Mouse (Mus musculus): ENCODE results near the gene Padi1. TPM values are rescaled to one million over a fixed set of nuclear protein-coding genes. Genes with fewer than 3 reads are reported as not detected.

Padi1 gene
- polyA plus RNA-seq, 1 experiment from 2014 or later = 0.28 TPM

- no peak overlapping the region for H3K4me3 ChIP-seq (ENCODE audit: low read depth, low read length)
- DNase-seq (ENCODE audit: low spot score) = no peak
- no peaks in the 10 kb centered on the region for H3K27me3 ChIP-seq (ENCODE audit: control insufficient read depth, insufficient read depth, low read length)
- no peak overlapping the region for H3K9ac ChIP-seq (ENCODE audit: low read length)
- no peak overlapping the region for H3K27ac ChIP-seq (replicated peaks; ENCODE audit: low read depth, low read length)
- no peaks in the 10 kb centered on the region for H3K4me1 ChIP-seq (ENCODE audit: control insufficient read depth, insufficient read depth, low read length)
- WGBS = 70% methylated on average over 3 of the region's 3 CpGs
- H3K9me3 ChIP-seq (ENCODE audit: control insufficient read depth, low read length) = no peaks in the 10 kb centered on the region; the same call in 1 of the 2 replicates
- no peak overlapping the region for H3K4me2 ChIP-seq (ENCODE audit: low read depth, severe bottlenecking)
- H3K36me3 ChIP-seq (ENCODE audit: control insufficient read depth, insufficient read depth, low read length) = no peaks in the 10 kb centered on the region
- no peak for ATAC-seq (ENCODE audit: insufficient number of reproducible peaks, low FRiP score, low TSS enrichment, low read depth)
Measured at GRCm38 (mm10) chr4:140880207-140880606, 34.6 kb upstream of the Padi1 start.

- Histone ChIP-seq H3K27me3 (ENCODE audit: control insufficient read depth, insufficient read depth, low read length) (no peaks in the 10 kb centered on the region), H3K36me3 (ENCODE audit: control insufficient read depth, insufficient read depth, low read length) (no peaks in the 10 kb centered on the region), H3K4me2 (ENCODE audit: low read depth, severe bottlenecking) (no peak overlapping the region), H3K4me3 (ENCODE audit: low read depth, low read length) (no peak overlapping the region), H3K9me3 (ENCODE audit: control insufficient read depth, low read length) (no peaks in the 10 kb centered on the region; the same call in 1 of the 2 replicates), H3K9ac (ENCODE audit: low read length) (no peak overlapping the region), H3K4me1 (ENCODE audit: control insufficient read depth, insufficient read depth, low read length) (no peaks in the 10 kb centered on the region), H3K27ac (replicated peaks; ENCODE audit: low read depth, low read length) (no peak overlapping the region)
- 50% methylated on average over 4 of the region's 4 CpGs for WGBS
- no peak for DNase-seq (ENCODE audit: low spot score)
- ATAC-seq (ENCODE audit: insufficient number of reproducible peaks, low FRiP score, low TSS enrichment, low read depth) = no peak
Measured at GRCm38 (mm10) chr4:140879739-140880138, 34.2 kb upstream of the Padi1 start.

- ATAC-seq (ENCODE audit: insufficient number of reproducible peaks, low FRiP score, low TSS enrichment, low read depth) (no peak), DNase-seq (ENCODE audit: low spot score) (no peak)
- Histone ChIP-seq H3K27ac (replicated peaks; ENCODE audit: low read depth, low read length) (no peak overlapping the region), H3K4me3 (ENCODE audit: low read depth, low read length) (no peak overlapping the region), H3K9me3 (ENCODE audit: control insufficient read depth, low read length) (no peaks in the 10 kb centered on the region; the same call in 1 of the 2 replicates), H3K27me3 (ENCODE audit: control insufficient read depth, insufficient read depth, low read length) (no peaks in the 10 kb centered on the region), H3K9ac (ENCODE audit: low read length) (no peak overlapping the region), H3K4me1 (ENCODE audit: control insufficient read depth, insufficient read depth, low read length) (no peaks in the 10 kb centered on the region), H3K4me2 (ENCODE audit: low read depth, severe bottlenecking) (no peak overlapping the region), H3K36me3 (ENCODE audit: control insufficient read depth, insufficient read depth, low read length) (no peaks in the 10 kb centered on the region)
- WGBS = 87% methylated on average over 6 of the region's 6 CpGs
Measured at GRCm38 (mm10) chr4:140879116-140879515, 33.5 kb upstream of the Padi1 start.

GRCm38 (mm10) chr4:140878655-140879054 is 33.1 kb upstream of the Padi1 start:
- no peak for ATAC-seq (ENCODE audit: insufficient number of reproducible peaks, low FRiP score, low TSS enrichment, low read depth)
- WGBS = 91% methylated on average over 9 of the region's 9 CpGs

GRCm38 (mm10) chr4:140877441-140877840 is 31.9 kb upstream of the Padi1 start:
- no peak overlapping the region for H3K4me3 ChIP-seq (ENCODE audit: low read depth, low read length)
- H3K4me1 ChIP-seq (ENCODE audit: control insufficient read depth, insufficient read depth, low read length) = no peaks in the 10 kb centered on the region
- H3K27me3 ChIP-seq (ENCODE audit: control insufficient read depth, insufficient read depth, low read length) = no peaks in the 10 kb centered on the region
- H3K27ac ChIP-seq (replicated peaks; ENCODE audit: low read depth, low read length) = no peak overlapping the region
- ATAC-seq (ENCODE audit: insufficient number of reproducible peaks, low FRiP score, low TSS enrichment, low read depth) (no peak), DNase-seq (ENCODE audit: low spot score) (no peak)
- H3K9ac ChIP-seq (ENCODE audit: low read length) = no peak overlapping the region
- WGBS = 83% methylated on average over 9 of the region's 9 CpGs
- no peak overlapping the region for H3K4me2 ChIP-seq (ENCODE audit: low read depth, severe bottlenecking)
- H3K36me3 ChIP-seq (ENCODE audit: control insufficient read depth, insufficient read depth, low read length) = no peaks in the 10 kb centered on the region
- H3K9me3 ChIP-seq (ENCODE audit: control insufficient read depth, low read length) = no peaks in the 10 kb centered on the region; the same call in 1 of the 2 replicates

More at GRCm38 (mm10) chr4:140878655-140879054, 33.1 kb upstream of the Padi1 start:
- DNase-seq (ENCODE audit: low spot score) = no peak
- no peaks in the 10 kb centered on the region for H3K27me3 ChIP-seq (ENCODE audit: control insufficient read depth, insufficient read depth, low read length)
- H3K4me1 ChIP-seq (ENCODE audit: control insufficient read depth, insufficient read depth, low read length) = no peaks in the 10 kb centered on the region
- no peaks in the 10 kb centered on the region; the same call in 1 of the 2 replicates for H3K9me3 ChIP-seq (ENCODE audit: control insufficient read depth, low read length)
- no peak overlapping the region for H3K27ac ChIP-seq (replicated peaks; ENCODE audit: low read depth, low read length)
- no peak overlapping the region for H3K9ac ChIP-seq (ENCODE audit: low read length)
- no peaks in the 10 kb centered on the region for H3K36me3 ChIP-seq (ENCODE audit: control insufficient read depth, insufficient read depth, low read length)
- no peak overlapping the region for H3K4me2 ChIP-seq (ENCODE audit: low read depth, severe bottlenecking)
- H3K4me3 ChIP-seq (ENCODE audit: low read depth, low read length) = no peak overlapping the region

GRCm38 (mm10) chr4:140876681-140877080 is 31.1 kb upstream of the Padi1 start:
- WGBS = 26% methylated on average over 6 of the region's 6 CpGs
- no peak overlapping the region for H3K27ac ChIP-seq (replicated peaks; ENCODE audit: low read depth, low read length)
- no peak overlapping the region for H3K4me2 ChIP-seq (ENCODE audit: low read depth, severe bottlenecking)
- DNase-seq (ENCODE audit: low spot score) (no peak), ATAC-seq (ENCODE audit: insufficient number of reproducible peaks, low FRiP score, low TSS enrichment, low read depth) (no peak)
- H3K4me3 ChIP-seq (ENCODE audit: low read depth, low read length) = no peak overlapping the region
- H3K9ac ChIP-seq (ENCODE audit: low read length) = no peak overlapping the region
- H3K27me3 ChIP-seq (ENCODE audit: control insufficient read depth, insufficient read depth, low read length) = no peaks in the 10 kb centered on the region
- H3K36me3 ChIP-seq (ENCODE audit: control insufficient read depth, insufficient read depth, low read length) = no peaks in the 10 kb centered on the region
- no peaks in the 10 kb centered on the region for H3K9me3 ChIP-seq (ENCODE audit: control insufficient read depth, low read length)
- H3K4me1 ChIP-seq (ENCODE audit: control insufficient read depth, insufficient read depth, low read length) = no peaks in the 10 kb centered on the region

- H3K36me3 ChIP-seq (ENCODE audit: control insufficient read depth, insufficient read depth, low read length) = no peaks in the 10 kb centered on the region
- no peak overlapping the region for H3K27ac ChIP-seq (replicated peaks; ENCODE audit: low read depth, low read length)
- H3K4me3 ChIP-seq (ENCODE audit: low read depth, low read length) = no peak overlapping the region
- H3K9ac ChIP-seq (ENCODE audit: low read length) = no peak overlapping the region
- H3K4me1 ChIP-seq (ENCODE audit: control insufficient read depth, insufficient read depth, low read length) = no peaks in the 10 kb centered on the region
- DNase-seq (ENCODE audit: low spot score) = no peak
- no peaks in the 10 kb centered on the region for H3K9me3 ChIP-seq (ENCODE audit: control insufficient read depth, low read length)
- no peak overlapping the region for H3K4me2 ChIP-seq (ENCODE audit: low read depth, severe bottlenecking)
- H3K27me3 ChIP-seq (ENCODE audit: control insufficient read depth, insufficient read depth, low read length) = no peaks in the 10 kb centered on the region
- WGBS = 85% methylated on average over 8 of the region's 8 CpGs
- no peak for ATAC-seq (ENCODE audit: insufficient number of reproducible peaks, low FRiP score, low TSS enrichment, low read depth)
Measured at GRCm38 (mm10) chr4:140876161-140876560, 30.6 kb upstream of the Padi1 start.

GRCm38 (mm10) chr4:140873011-140873410 is 27.4 kb upstream of the Padi1 start:
- no peaks in the 10 kb centered on the region for H3K9me3 ChIP-seq (ENCODE audit: control insufficient read depth, low read length)
- H3K4me1 ChIP-seq (ENCODE audit: control insufficient read depth, insufficient read depth, low read length) = peaks cover 9% of the 10 kb centered on the region
- no peak overlapping the region for H3K4me2 ChIP-seq (ENCODE audit: low read depth, severe bottlenecking)
- no peak overlapping the region for H3K4me3 ChIP-seq (ENCODE audit: low read depth, low read length)
- H3K27me3 ChIP-seq (ENCODE audit: control insufficient read depth, insufficient read depth, low read length) = no peaks in the 10 kb centered on the region
- 29% methylated on average over 11 of the region's 11 CpGs for WGBS
- H3K27ac ChIP-seq (replicated peaks; ENCODE audit: low read depth, low read length) = no peak overlapping the region
- H3K36me3 ChIP-seq (ENCODE audit: control insufficient read depth, insufficient read depth, low read length) = no peaks in the 10 kb centered on the region
- H3K9ac ChIP-seq (ENCODE audit: low read length) = no peak overlapping the region
- DNase-seq (ENCODE audit: low spot score) = no peak
- no peak for ATAC-seq (ENCODE audit: insufficient number of reproducible peaks, low FRiP score, low TSS enrichment, low read depth)

- Histone ChIP-seq H3K9ac (ENCODE audit: low read length) (no peak overlapping the region), H3K27ac (replicated peaks; ENCODE audit: low read depth, low read length) (no peak overlapping the region), H3K9me3 (ENCODE audit: control insufficient read depth, low read length) (no peaks in the 10 kb centered on the region), H3K36me3 (ENCODE audit: control insufficient read depth, insufficient read depth, low read length) (no peaks in the 10 kb centered on the region), H3K4me3 (ENCODE audit: low read depth, low read length) (no peak overlapping the region), H3K4me2 (ENCODE audit: low read depth, severe bottlenecking) (no peak overlapping the region), H3K27me3 (ENCODE audit: control insufficient read depth, insufficient read depth, low read length) (no peaks in the 10 kb centered on the region), H3K4me1 (ENCODE audit: control insufficient read depth, insufficient read depth, low read length) (peaks cover 9% of the 10 kb centered on the region)
- ATAC-seq (ENCODE audit: insufficient number of reproducible peaks, low FRiP score, low TSS enrichment, low read depth) (no peak), DNase-seq (ENCODE audit: low spot score) (no peak)
- 69% methylated on average over 5 of the region's 5 CpGs for WGBS
Measured at GRCm38 (mm10) chr4:140872686-140872992, 27.1 kb upstream of the Padi1 start.
